Mouse (Mus musculus) lung, postnatal 0 days (tissue): Measurements from ENCODE around the gene Serf1.

Experiments used
- CTCF ChIP-seq: IDR thresholded peaks from 2 replicates; pipeline ENCODE4 v1.5.1; 2016; ENCODE audit warnings: antibody characterized with exemption, mild to moderate bottlenecking
- EP300 ChIP-seq: IDR thresholded peaks from 2 replicates; pipeline ENCODE4 v1.6.1; 2016; ENCODE audit warnings: antibody characterized with exemption, mild to moderate bottlenecking, control low read depth

DNA sequence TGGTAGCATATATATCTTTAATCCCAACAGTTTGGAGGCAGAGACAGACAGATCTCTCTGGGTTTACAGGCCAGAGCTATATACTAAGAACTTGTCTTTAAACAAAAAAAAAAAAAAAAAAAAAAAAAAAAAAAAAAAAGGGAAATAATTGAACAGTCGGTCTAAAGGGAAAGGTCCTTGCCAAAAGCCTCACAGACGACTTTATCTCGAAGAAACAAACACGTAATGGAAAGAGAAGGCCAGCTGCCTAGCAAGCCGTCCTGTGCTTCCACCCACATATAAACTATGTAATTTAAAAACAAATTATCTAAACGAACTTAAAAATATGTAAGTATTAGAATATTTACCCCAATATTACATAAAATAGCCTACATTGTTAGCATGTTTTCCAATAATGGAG is 40.0 kb upstream of the Serf1 start:
- TF ChIP-seq CTCF (no peak), EP300 (no peak)
